Mouse (Mus musculus) lung, postnatal 0 days (tissue): ENCODE measurements around the gene Cnot4. TPM values are rescaled to one million over a fixed set of nuclear protein-coding genes. Genes with fewer than 3 reads are reported as not detected.

Experiments
- ATAC-seq: fragments of 200-750 bp; cut with Nextera tagmentation; 2 replicates; pipeline ENCODE4 v1.8.0; 2017; ENCODE audit warnings: moderate library complexity
- DNase-seq: peaks from one replicate; pipeline ENCODE4 v3.0.0-alpha.2; 2016; ENCODE audit warnings: low spot score
- H3K27ac ChIP-seq: fragments of 300-500 bp; sonication (generic); 2 replicates; pipeline ENCODE4 v1.5.1; 2014; ENCODE audit warnings: antibody characterized with exemption, mild to moderate bottlenecking, low read length, mixed read lengths
- H3K27me3 ChIP-seq: fragments of 300-500 bp; sonication (generic); replicated peaks from 2 replicates; pipeline ENCODE4 v1.6.1; 2014; ENCODE audit warnings: low read length, mixed read lengths; ENCODE audit not compliant: insufficient read depth
- H3K36me3 ChIP-seq: fragments of 300-500 bp; sonication (generic); 2 replicates; pipeline ENCODE4 v1.6.1; 2014; ENCODE audit warnings: low read length, mixed read lengths; ENCODE audit not compliant: insufficient read depth
- H3K4me1 ChIP-seq: fragments of 300-500 bp; sonication (generic); 2 replicates; pipeline ENCODE4 v1.6.1; 2014; ENCODE audit warnings: antibody characterized with exemption, low read depth, low read length, mixed read lengths; ENCODE audit not compliant: insufficient read depth
- H3K4me2 ChIP-seq: fragments of 300-500 bp; sonication (generic); replicated peaks from 2 replicates; pipeline ENCODE4 v1.6.1; 2014; ENCODE audit warnings: low read depth, mild to moderate bottlenecking, low read length, moderate library complexity, mixed read lengths
- H3K4me3 ChIP-seq: fragments of 300-500 bp; sonication (generic); 2 replicates; pipeline ENCODE4 v1.5.1; 2014; ENCODE audit warnings: low read depth, low read length
- H3K9ac ChIP-seq: fragments of 300-500 bp; sonication (generic); replicated peaks from 2 replicates; pipeline ENCODE4 v1.6.1; 2014; ENCODE audit warnings: low read depth, mild to moderate bottlenecking
- H3K9me3 ChIP-seq: fragments of 300-500 bp; sonication (generic); 2 replicates; pipeline ENCODE4 v1.6.1; 2016; ENCODE audit warnings: low read length, mixed read lengths
- CTCF ChIP-seq: IDR thresholded peaks from 2 replicates; pipeline ENCODE4 v1.5.1; 2016; ENCODE audit warnings: antibody characterized with exemption, mild to moderate bottlenecking
- EP300 ChIP-seq: IDR thresholded peaks from 2 replicates; pipeline ENCODE4 v1.6.1; 2016; ENCODE audit warnings: antibody characterized with exemption, mild to moderate bottlenecking, control low read depth
- WGBS: fragments of 180-500 bp; shearing (Covaris S2); extraction: QIAGEN DNeasy Blood & Tissue Kit; methylation state at CpG from one replicate; pipeline ENCODE4 v1.1.7; 2014; 5-methylcytosine and 5-hydroxymethylcytosine counted together
- polyA plus RNA-seq: library from polyadenylated mRNA; unstranded; fragments of >200 nt; fragmentation: Nextera tagmentation; extraction: Ambion mirVana; gene quantifications from 2 replicates; pipeline ENCODE4 v1.2.1, GENCODE M21; 2015

Cnot4 gene
- polyA plus RNA-seq, 1 experiment from 2014 or later = 21.6 TPM

GRCm38 (mm10) chr6:35062446-35062845, 71.1 kb downstream of the Cnot4 start:
- H3K4me1 ChIP-seq = no peaks in the 10 kb centered on the region
- peak; percentile 60 for DNase-seq
- 21% methylated on average over 1 of the region's 1 CpGs for WGBS
- no peak overlapping the region for H3K4me2 ChIP-seq
- no peak overlapping the region for H3K27ac ChIP-seq
- no peak overlapping the region for H3K4me3 ChIP-seq
- no peaks in the 10 kb centered on the region for H3K9me3 ChIP-seq
- ATAC-seq = no peak
- no peak overlapping the region for H3K9ac ChIP-seq
- H3K36me3 ChIP-seq = peaks cover 7% of the 10 kb centered on the region; the same call in 1 of the 2 replicates
- no peaks in the 10 kb centered on the region for H3K27me3 ChIP-seq
- TF ChIP-seq CTCF = peak; percentile 38; the same call in 1 of the 2 replicates
- no peak for TF ChIP-seq EP300

- Histone ChIP-seq H3K4me1 (no peaks in the 10 kb centered on the region), H3K36me3 (no peaks in the 10 kb centered on the region), H3K27me3 (no peaks in the 10 kb centered on the region), H3K9me3 (no peaks in the 10 kb centered on the region), H3K9ac (no peak overlapping the region), H3K4me2 (no peak overlapping the region), H3K4me3 (no peak overlapping the region), H3K27ac (no peak overlapping the region)
- no peak for TF ChIP-seq EP300
- no peak for TF ChIP-seq CTCF
- 82% methylated on average over 1 of the region's 1 CpGs for WGBS
- DNase-seq (no peak), ATAC-seq (no peak)
These were observed 90.4 kb downstream of the Cnot4 start for GRCm38 (mm10) chr6:35043127-35043526.

GRCm38 (mm10) chr6:35033341-35033740, 100.2 kb downstream of the Cnot4 start:
- Histone ChIP-seq H3K4me1 (no peaks in the 10 kb centered on the region), H3K27ac (no peak overlapping the region), H3K4me2 (no peak overlapping the region), H3K36me3 (no peaks in the 10 kb centered on the region), H3K27me3 (no peaks in the 10 kb centered on the region), H3K4me3 (no peak overlapping the region), H3K9ac (no peak overlapping the region), H3K9me3 (no peaks in the 10 kb centered on the region)
- ATAC-seq = no peak
- TF ChIP-seq EP300 (no peak), CTCF (no peak)
- DNase-seq = no peak
- WGBS = 90% methylated on average over 11 of the region's 11 CpGs

DNA sequence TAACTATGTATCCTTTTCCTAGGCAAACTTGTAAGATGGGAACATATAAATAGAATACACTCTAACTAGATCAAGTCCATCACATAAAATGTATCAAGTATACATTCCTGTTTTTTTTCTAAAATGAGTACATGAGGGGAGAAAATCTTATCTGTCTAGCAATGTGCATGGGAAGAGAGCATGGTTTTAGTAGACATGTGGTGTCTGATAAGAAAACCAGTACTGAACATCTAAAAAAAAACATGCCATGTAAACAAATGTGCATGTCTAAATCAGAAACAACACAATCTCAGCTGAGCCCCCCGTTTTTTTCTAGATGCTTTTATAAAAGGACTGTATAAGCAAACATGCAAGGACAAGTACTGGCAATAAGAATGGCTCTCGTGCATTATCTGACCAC, 100.8 kb downstream of the Cnot4 start:
- ATAC-seq (no peak), DNase-seq (no peak)
- H3K4me2 ChIP-seq = no peak overlapping the region
- no peak overlapping the region for H3K27ac ChIP-seq
- peaks cover 1% of the 10 kb centered on the region; the same call in 1 of the 2 replicates for H3K4me1 ChIP-seq
- H3K9me3 ChIP-seq = no peaks in the 10 kb centered on the region
- no peak overlapping the region for H3K9ac ChIP-seq
- no peak for TF ChIP-seq EP300
- TF ChIP-seq CTCF = no peak
- 58% methylated on average over 2 of the region's 2 CpGs for WGBS
- H3K4me3 ChIP-seq = no peak overlapping the region
- no peaks in the 10 kb centered on the region for H3K36me3 ChIP-seq
- no peaks in the 10 kb centered on the region for H3K27me3 ChIP-seq

GRCm38 (mm10) chr6:35030811-35031210, 102.7 kb downstream of the Cnot4 start:
- no peaks in the 10 kb centered on the region for H3K27me3 ChIP-seq
- H3K4me3 ChIP-seq = no peak overlapping the region
- H3K4me1 ChIP-seq = peaks cover 6% of the 10 kb centered on the region; the same call in 1 of the 2 replicates
- 91% methylated on average over 4 of the region's 4 CpGs for WGBS
- TF ChIP-seq EP300 (no peak), CTCF (no peak)
- H3K27ac ChIP-seq = no peak overlapping the region
- H3K36me3 ChIP-seq = no peaks in the 10 kb centered on the region
- H3K9me3 ChIP-seq = no peaks in the 10 kb centered on the region
- ATAC-seq = no peak
- H3K4me2 ChIP-seq = no peak overlapping the region
- no peak overlapping the region for H3K9ac ChIP-seq
- DNase-seq = no peak

DNA sequence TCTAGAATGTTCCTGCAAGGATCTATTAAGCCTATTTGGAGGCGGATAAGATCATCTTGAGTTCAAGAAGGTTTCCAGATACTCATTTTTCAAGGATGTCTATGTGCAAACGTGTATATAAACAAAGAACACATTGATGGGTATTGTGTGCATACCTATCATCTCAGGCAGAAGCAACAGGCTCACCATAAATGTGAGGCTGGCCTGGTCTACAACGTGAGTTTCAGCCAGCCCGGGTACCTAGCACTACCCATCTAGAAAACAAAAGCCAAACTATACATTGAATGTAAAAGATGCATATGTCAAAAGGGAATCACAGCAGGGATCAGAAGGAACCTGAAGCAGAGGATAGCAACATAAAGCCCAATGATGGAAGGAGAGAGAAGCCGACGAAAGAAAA, 103.3 kb downstream of the Cnot4 start:
- Histone ChIP-seq H3K9me3 (no peaks in the 10 kb centered on the region), H3K27me3 (no peaks in the 10 kb centered on the region), H3K4me2 (no peak overlapping the region), H3K9ac (no peak overlapping the region), H3K4me1 (peaks cover 6% of the 10 kb centered on the region; the same call in 1 of the 2 replicates), H3K27ac (no peak overlapping the region), H3K4me3 (no peak overlapping the region), H3K36me3 (no peaks in the 10 kb centered on the region)
- ATAC-seq = no peak
- no peak for DNase-seq
- no peak for TF ChIP-seq CTCF
- no peak for TF ChIP-seq EP300
- WGBS = 78% methylated on average over 6 of the region's 6 CpGs

GRCm38 (mm10) chr6:35028023-35028422, 105.5 kb downstream of the Cnot4 start:
- no peak for TF ChIP-seq EP300
- no peak for TF ChIP-seq CTCF
- Histone ChIP-seq H3K36me3 (0 out of 2 replicates have a peak, but pooled peaks cover 3% of the 10 kb centered on the region), H3K9me3 (no peaks in the 10 kb centered on the region), H3K4me3 (no peak overlapping the region), H3K9ac (no peak overlapping the region), H3K4me1 (peaks cover 6% of the 10 kb centered on the region; the same call in 1 of the 2 replicates), H3K27ac (no peak overlapping the region), H3K4me2 (no peak overlapping the region), H3K27me3 (no peaks in the 10 kb centered on the region)
- WGBS = 62% methylated on average over 2 of the region's 2 CpGs
- ATAC-seq (no peak), DNase-seq (no peak)
